Mouse (Mus musculus) megakaryocyte, embryonic 14.5 days (primary cell): ENCODE measurements around the gene Lrrc56.

Experiments used
- FLI1 ChIP-seq: IDR thresholded peaks from 2 replicates; pipeline ENCODE4 v1.6.1; 2012; ENCODE audit warnings: low read length, inconsistent platforms, mixed read lengths
- GATA1 ChIP-seq: IDR thresholded peaks from 3 replicates; pipeline ENCODE4 v1.6.1; 2012; ENCODE audit warnings: mixed read lengths, low read length, inconsistent platforms, borderline replicate concordance

- no peak for TF ChIP-seq GATA1
- TF ChIP-seq FLI1 = no peak
Measured at GRCm38 (mm10) chr7:141147044-141147443, 46.9 kb upstream of the Lrrc56 start.
